Mouse (Mus musculus) brain, adult 2 months (tissue): ENCODE measurements at regions not wholly inside any gene's neighbourhood (a gene's known extent, or its start where the extent isn't known, plus 50 kb on each side); places are given as distances from the start of the nearest gene placed in this dataset.
A peak's percentile ranks its signal among the peaks of the same experiment; 100 is the strongest.
"Not testable (repeated sequence)": the region's sequence is repeated elsewhere in the genome, so short reads cannot be mapped to it uniquely, and the experiment has no call there.

Experiments used
- DNase-seq: peaks from one replicate; pipeline ENCODE4 v3.0.0; 2011; ENCODE audit warnings: low read depth, low spot score

GRCm38 (mm10) chr6:89140469-89140868 lies 222.0 kb downstream of the Plxna1 start:
- DNase-seq: no peak

GRCm38 (mm10) chr6:89153027-89153662 lies 209.3 kb downstream of the Plxna1 start:
- no peak for DNase-seq

GRCm38 (mm10) chr6:89157501-89157900 lies 204.9 kb downstream of the Plxna1 start:
- DNase-seq: no peak

DNA sequence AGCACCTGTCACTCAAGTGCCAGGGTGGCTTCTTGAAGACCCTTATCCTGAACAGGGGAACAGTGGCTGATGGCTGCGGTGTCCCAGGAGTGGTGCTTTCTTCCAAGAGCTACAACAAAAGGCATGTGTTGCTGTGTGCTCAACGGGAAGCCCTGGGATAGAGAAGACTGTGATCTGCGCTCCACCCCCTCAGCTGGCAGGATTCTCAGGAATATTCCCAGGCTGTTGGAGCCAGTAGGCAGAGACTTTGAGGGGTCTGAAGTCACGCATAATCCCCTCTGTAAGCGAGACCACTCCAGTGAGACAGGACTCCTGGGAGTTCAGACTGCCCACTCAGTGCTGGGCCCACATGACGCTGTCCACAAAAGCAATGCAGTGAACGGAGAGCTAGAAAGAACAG lies 202.4 kb downstream of the Plxna1 start:
- DNase-seq: peak; percentile 35

- DNase-seq: peak; percentile 58
Measured at GRCm38 (mm10) chr6:89161746-89162145, 200.7 kb downstream of the Plxna1 start.

DNA sequence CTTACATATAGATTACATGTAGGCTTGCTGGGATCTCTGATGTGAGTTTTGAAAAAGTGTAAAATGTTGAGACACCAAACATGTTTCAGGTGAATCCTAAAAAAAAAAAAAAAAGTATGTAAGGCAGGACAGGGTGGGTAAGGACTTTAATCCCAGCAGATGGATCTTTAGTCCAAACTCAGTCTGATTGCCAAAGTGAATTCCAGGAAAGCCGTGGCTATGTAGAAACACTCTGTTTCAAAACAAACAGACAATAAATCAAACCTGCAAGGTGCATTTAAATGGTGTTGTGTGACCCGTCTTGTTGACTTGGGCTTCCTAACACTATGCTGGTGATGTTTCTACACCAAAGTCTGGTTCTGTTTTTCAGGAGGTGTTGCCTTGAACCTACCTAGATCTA lies 192.9 kb downstream of the Plxna1 start:
- no peak for DNase-seq

GRCm38 (mm10) chr6:89184920-89185319 lies 177.5 kb downstream of the Plxna1 start:
- DNase-seq: not testable (repeated sequence)

DNA sequence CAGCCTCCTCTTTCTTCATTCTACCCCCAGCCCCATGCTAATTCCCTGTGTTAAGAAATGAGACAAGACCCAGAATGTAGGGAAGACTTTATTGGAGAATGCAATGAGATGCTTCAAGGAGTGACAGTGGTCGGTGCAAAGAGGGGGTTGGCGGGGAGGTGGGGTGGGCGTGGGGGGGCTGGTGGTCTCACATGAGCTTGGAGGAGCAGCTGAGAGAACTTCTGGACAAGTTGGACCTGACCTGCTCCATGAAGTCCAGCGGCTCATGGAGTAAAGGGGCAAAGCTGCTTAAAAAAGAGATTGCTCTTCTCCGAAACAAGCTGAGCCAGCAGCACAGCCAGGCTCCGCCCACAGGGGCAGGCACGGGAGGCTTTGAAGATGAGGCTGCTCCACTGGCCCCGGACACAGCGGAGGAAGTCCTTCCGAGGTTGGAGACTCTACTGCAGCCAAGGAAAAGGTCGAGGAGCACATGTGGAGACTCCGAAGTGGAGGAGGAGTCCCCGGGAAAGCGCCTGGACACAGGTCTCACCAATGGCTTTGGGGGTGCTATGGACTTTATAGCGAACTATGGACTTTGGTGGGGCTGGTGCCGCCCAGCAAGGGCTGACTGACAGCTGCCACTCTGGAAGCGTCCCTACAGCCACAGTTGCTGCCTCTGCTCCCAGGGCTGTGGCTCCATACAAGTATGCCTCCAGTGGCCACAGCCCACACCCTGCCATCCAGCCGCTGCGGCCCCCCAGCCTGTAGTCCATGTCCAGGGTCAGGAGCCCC lies 161.7 kb downstream of the Plxna1 start:
- not testable (repeated sequence) for DNase-seq

DNA sequence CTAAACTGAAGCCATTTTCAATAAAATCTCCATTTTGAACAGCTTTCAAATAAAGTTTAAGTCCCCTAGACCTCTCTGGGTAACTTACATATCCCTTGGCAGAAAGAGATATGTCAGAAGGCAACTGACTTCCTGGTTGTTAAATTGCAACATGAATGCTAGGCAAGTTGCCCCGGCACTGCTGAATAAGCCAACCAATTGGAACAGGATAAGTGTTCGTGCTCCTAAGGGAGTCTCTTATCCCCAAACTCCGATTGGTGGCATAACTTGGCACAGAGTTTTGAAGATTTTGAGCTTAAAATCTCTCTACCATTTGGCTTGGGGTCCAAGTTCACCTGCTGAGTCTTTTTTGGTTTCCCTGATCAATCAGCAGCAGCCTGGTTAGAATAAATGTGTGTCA lies 147.4 kb downstream of the Plxna1 start:
- DNase-seq: no peak

DNA sequence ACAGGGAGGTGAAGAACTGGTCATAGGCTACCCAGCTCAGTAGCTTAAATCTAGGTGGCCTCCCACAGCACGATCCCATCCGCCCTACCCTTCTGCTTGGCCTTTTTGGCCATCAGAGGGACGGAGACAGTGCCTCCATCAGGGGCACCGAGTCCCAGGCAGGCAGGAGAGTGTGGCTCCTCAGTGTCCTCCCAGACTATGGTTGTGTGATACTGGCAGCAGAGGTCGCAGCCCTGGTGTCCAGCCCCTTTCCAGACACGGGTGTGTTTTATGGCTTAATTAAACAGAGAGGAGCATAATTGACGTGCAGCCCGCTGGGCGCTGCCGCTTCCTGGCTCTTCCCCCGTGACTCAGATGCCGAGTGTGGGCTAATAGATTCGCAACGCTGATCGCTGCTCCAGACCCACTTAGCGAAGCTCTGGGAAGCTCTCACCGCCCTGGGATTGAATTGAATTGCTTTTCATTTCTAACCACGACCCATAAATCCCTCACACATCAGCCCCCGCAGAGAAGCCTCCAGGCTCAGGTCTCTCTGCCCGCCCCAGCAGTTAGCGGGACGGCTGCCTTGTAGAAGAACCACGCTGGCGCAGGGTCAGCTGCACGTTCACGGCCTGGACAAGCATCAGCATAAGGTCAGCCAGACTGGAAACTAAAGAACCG lies 126.9 kb downstream of the Plxna1 start:
- peak; percentile 76 for DNase-seq

DNA sequence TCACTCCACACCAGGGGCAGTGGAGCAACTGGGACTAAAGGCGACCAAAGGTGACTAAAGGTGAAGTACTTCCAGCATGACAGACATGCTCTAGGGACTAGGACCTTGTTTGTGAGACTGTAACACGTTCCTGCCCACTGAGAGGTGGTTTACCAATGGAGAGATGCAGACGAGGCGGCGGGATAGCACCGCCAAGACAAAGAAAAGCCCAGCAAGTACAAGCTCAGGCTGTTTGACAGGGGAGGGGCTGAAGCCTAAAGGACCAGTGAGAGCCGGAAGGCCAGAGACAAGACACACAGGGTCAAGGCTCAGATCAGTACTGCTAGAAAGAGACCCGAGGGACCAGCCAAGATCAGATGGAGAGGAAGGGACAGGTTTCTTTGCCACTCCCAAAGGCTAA lies 126.2 kb downstream of the Plxna1 start:
- DNase-seq: no peak

DNA sequence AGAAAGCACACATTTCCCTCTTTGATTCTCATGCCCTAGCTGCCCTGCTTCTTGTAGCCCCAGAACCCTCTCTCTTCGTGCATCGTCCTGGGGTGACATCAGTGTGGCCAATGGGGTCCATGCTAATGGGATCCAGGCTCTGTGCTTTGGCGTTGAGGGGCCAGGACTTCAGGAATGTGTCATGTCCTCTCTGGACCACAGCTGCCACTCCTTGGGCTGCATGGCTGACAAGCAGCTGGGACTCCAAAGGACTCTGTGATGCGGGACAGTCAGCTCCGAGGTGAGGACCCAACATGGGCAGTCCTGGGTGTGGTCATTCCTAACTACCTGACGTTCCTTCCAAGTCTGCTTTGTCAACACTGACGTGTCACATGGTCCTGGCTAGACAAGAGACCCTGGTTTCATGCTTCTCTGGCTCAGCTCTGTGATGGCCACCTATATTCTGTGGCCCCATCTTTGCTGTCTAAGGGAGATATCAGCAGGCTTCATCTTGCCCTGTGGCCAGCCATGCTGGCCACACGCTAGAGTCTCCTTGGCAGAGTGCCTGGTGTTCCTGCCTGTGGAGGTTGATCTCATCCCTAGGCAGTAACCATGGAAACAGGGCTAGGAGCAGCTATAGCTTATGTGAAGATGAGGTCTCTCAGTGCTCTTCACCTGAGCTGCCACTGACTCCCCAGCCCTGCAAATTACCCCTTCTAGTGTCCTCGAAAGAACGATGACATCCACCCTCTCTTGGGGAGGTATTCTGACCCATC lies 125.4 kb downstream of the Plxna1 start:
- DNase-seq: peak; percentile 97

DNA sequence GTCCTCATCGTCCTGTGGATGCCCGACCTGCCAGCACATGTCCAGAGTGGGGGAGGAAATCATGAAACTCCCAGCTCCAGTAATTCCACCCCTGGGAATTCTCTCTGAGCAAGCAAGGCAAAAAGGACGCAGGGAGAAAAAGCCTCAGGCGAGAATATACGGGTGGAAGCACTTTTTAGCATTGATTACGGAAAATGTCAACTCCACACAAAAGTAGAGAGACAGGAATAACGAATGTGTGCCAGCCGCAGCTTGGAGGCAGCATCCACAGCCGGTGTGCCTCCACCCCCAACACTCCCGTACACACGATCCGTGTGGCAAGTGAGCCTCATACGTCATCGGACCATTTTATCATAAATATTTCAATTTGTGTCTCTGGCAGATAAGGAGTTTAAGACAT lies 123.5 kb downstream of the Plxna1 start:
- peak; percentile 82 for DNase-seq

DNA sequence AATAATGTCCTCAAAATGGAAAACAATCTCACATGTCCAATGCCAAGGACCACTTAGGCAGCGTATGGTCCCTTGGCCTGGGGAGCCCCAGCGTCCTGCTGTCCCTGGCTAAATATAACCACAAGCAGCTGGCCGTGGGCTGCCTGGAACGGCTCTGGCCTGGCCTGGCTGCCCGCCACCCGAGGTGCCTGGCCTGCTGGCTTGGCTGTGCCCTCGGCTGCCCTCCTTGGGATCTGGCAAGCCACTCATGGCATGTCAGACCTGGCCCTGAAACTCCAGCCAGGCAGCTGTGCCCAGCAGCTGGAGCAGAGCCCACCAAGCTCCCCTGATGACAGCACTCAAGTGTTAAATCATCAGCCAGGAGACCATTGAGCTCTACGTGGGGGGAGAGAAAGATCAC lies 122.9 kb downstream of the Plxna1 start:
- DNase-seq: peak; percentile 94

DNA sequence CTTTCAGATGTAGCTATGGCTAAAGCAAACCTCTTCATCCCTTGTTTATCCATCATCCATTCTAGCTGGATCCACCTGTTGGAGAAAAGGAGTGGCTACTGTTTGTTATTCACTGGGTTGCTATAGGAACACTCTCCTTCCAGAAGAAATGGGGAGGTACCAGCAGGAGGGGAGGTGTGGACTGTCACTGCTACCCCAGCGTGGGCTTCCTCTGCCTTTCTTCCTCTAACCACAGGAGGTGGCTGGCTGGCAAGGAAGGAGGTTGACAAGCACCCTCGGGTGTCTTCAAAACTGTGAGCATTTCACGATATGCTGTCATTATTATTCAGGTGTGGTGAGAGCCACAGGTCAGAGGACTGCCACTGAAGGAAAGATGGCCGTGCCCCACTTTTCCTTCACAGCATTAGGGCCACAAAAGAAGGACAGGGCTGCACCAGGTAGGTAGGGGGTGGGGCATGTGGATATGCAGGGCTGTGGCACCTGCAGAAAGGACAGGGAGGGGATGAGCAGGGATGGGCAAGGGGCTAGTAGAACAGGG lies 122.2 kb downstream of the Plxna1 start:
- DNase-seq: peak; percentile 61

DNA sequence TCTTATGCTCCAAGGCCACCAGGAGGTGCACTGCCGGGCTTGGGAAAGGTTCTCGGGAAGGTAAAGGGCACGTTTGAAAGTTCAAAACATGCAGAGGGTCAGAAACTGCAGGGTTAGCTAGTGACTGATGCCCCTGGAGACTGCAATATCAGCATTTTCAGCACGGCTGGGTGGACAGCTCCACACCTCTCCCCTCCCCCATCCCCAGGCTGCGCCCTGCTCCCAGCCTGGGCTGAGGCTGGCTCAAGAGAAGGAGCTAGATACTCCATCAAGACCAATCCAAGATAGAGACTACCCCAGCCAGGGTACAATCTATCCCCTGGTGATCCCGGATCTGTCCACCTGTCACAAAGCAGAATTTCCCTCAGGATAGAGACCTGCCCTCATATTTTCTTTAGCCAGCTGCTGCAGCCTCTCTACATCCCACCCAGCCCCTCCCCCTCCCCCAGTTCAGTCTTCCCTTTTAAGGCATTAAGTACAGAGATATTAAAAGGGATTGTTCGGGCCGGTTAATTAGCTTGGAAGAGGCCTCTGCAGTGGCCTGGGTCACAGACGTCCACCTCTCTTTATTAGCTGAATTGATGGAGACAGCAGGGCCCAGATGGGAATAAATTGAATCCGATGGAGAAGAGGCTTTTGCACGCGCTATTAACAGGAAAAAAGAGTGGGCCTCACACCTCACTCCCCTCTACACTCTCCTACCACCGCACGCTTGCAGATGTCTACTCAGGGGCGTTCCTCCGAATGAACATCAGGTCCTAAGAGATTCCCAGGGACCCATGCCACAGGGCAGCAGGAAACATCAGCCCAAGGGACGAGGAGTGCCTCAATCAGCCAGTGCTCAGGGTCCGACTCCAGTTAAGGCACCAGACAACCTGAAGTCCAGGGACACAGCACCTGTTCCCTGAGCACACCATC lies 119.8 kb downstream of the Plxna1 start:
- no peak for DNase-seq

DNA sequence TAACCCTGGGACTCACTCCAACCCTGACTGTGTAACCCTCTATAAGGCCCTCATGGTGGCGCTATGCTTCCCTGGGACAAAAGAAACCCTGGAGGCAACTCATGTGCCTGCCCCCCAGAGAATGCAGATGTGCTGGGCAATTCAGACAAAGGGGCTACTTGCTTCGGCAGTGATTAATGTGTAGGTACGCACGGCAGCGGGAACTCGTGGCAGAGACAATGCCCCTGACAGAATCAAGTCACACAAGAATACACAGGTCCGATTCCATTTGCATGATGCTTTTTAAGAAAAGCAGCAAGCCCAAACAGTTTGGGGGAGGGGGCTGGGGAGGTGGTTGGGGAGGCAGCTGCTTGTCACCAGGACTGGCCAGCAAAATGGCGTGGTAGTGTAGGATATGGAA lies 116.9 kb downstream of the Plxna1 start:
- no peak for DNase-seq

- DNase-seq: no peak
Measured at GRCm38 (mm10) chr6:89246261-89246660, 116.2 kb downstream of the Plxna1 start.

- DNase-seq: no peak
Measured at GRCm38 (mm10) chr6:89248574-89248973, 113.8 kb downstream of the Plxna1 start.

GRCm38 (mm10) chr6:89249303-89249702 lies 113.1 kb downstream of the Plxna1 start:
- DNase-seq: peak; percentile 74

DNA sequence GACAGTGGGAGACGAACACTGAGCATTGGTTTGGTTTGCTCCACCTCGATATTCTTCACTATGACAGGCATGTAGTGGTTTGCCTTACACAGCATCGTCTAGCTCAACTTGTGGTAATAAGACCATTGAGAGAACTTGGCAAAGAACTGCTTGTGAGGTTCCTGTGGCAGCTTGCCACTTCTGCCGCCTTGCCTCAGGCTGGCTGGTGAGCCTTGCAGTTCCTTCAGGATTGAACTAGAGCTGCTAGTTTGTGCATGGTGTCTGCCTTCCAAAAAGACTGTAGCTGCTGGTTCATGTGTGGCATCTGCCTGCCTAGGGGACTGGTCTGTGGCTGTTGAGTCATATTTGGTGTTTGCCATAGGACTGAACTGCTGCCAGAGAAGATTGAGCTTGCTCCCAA lies 110.8 kb downstream of the Plxna1 start:
- DNase-seq: peak; percentile 63
